Mouse (Mus musculus) right cerebral cortex, adult 18-20 months (tissue): Measurements from ENCODE around the gene Hyal3.

ENCODE experiments used
- DNase-seq: peaks from one replicate; pipeline ENCODE4 v3.0.0; 2022; ENCODE audit warnings: mixed read lengths

Hyal3 gene

DNA sequence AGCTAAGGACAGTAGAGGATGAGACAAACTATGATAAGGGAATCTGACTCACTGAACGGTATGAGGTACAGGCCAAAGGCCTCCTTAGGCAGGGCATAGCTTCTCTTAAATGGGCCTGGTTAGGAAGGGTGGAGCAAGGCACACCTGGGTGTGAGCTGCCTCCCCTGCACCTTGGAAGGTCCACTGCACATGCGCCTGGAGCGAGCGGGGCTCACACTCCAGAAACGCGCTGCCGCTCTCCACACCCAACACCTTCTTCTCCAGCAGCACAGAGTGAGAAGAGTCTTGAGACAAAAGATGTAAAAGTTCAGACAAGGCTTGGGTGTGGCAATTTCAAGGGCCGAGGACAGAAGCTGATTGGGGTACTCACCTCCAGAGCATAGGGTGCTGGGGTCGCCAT, 18.8 kb downstream of the Hyal3 start:
- no peak for DNase-seq

DNA sequence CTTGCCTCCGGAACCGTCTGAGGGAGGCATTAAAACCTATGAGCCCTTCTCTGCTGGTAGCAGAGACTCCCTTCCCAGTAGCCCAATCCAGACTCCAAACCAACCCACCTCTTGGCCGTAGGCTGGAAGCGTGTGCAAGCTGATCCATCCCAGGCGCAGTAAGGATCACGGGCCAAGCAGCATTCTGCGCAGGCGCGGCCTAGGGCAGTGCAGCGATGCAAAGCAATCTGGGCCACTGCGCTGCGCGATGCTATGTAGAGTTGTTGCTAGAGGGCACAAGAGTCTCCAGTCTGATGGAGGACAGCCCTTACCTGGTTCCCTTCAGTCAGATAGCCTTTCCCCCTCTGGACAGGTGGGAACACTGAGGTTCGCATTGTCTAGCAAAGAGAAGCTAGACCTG, 19.2 kb downstream of the Hyal3 start:
- DNase-seq: peak; percentile 41

DNA sequence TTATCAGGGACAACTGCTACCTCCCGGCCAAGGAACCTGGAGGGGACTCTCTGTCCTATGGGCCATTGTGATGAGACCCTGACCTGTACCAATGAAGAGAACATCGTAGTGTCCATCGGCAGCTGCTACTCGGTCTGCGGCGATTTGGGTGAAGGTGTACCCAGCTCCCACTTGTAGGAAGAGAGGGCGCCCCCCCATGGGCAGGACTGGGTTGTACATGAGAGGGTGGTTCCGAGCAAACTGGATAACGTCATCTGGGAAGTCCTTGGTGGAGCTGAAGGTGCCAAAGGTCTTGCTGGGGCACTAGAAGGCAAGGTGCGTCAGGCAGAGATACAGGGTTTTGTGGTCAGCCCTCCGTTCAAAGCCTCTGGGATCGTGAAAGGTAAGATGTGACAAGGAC, 20.1 kb downstream of the Hyal3 start:
- DNase-seq: no peak

DNA sequence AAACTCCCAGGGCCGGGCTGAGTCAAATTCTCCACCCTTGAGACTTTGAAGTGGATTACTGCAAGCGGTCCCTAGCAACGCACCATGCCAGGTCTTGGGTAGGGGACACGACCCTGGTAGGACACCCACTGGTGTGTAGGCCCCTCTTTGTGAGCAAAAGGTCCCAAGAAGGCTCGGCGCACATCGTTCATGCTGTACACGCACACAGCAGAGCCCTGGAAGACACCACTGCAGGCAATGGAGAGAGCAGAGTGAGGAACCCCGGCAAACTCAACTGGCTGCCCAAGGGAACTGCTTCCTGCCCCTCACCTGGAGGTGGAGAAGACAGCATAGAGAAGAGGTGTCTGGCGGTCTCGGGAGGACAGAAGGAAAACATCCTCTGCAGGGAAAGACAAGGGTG, 20.7 kb downstream of the Hyal3 start:
- DNase-seq: no peak

DNA sequence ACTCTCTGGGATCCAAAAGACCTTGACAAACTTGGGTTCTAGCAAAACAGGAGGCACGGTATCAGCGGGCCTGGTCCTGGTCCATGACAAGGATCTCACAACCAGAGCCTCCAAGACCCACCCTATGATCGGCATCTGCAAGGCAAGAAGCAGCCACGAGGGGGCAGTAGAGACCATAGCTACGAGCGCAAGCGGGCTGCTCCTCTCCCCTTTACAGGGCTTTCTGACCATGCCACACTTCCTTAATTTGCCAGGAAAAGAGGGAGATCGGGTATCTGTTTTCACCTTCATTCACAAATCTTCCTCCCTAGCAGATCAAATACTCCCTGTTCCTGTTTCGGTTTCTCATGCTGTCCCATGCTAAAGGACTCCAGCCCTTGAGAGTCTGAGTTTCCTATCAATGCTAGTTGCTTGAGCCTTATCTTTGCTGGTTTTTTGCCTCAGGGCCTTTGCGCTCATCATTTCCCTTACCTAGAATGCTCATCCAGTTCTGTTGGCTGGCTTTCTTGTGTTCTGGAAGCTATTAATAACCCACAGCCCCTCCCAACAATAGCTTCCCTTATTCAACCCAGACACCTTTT, 21.5 kb downstream of the Hyal3 start:
- peak; percentile 84 for DNase-seq

DNA sequence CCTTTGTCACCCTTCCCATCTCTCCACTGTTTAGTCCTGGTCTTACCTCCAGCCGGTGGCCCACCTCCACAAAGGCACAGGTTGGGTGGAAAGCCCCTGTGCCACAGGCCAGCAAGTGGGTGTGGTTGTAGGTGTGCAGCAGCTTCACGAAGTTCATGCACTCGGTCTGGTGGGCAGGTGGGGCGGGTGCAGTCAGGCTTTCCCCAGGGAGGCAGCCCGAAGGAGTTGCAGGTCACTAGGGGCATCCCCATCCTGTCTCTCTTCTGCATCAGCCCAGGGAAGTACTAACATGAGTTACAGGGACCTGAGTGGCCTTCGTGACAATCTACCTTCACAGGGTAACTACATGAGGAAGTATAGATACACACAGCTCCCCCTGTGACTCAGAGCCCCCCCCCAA, 22.6 kb downstream of the Hyal3 start:
- no peak for DNase-seq

DNA sequence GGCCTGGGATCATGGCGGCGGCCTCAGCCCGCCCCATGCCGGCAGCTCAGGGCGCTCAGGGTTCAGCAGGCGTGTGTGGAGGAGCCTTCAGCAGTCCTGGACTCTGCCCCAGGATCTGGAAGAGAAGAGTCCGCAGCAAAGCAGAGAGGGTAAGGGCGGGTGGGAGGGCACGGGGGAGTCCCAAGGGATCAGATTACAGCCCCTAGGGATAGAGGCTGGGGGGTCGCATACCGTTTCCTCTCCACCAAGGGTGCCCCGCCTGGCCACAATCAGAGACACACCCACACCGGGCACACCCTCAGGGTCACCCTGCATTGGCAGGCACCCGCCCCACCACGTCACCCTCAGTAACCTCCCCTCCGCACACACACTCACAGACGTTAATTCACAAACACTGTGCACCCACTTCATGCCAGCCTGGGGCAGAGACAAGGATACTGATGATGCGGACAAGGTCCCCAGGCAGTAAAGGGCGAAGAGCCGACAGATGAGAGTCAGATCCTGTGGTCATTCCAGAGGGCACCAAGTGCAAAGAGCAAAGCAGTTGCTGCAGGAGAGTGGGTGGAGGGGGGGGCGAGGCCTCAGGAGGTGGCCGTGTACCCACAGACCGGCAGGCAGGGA, 24.5 kb downstream of the Hyal3 start:
- no peak for DNase-seq

DNA sequence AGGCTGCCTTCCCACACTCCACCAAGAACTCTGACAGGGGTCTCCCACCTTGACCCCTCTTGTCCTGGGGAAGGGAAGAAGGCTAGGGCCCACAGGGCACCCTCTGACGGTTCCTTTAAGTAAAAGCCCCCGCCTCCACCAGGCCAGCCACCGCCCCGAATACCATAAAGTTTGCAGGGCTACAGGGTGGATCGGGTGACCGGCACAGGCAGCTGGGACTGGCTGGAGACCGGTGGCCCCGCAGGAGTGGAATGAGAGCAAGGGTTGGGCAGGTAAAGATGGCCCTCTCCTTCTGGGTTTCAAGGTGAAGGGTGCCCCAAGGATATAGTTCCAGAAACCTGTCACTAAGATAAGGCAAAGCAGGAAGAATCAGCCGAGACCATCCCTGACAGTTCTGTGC, 26.0 kb downstream of the Hyal3 start:
- DNase-seq: no peak

DNA sequence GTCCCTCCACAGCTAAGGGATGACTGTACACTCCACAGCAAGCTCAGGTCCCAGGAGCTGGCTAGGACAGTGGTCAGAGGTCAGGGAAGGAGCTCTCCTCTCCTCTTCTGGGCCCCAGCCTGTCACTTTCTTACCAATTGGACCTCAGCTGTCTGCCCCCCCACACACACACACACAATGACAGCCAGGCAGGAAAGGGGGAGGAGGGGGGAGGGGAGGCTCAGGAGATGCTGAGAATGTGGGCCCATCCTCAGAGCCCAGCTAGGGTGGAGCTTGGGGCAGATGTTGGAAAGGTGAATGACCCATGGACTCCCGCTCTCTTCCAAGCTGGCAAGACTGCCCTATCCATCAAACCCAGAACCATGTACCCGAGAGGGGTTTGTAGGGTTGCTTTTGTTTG, 26.4 kb downstream of the Hyal3 start:
- no peak for DNase-seq

DNA sequence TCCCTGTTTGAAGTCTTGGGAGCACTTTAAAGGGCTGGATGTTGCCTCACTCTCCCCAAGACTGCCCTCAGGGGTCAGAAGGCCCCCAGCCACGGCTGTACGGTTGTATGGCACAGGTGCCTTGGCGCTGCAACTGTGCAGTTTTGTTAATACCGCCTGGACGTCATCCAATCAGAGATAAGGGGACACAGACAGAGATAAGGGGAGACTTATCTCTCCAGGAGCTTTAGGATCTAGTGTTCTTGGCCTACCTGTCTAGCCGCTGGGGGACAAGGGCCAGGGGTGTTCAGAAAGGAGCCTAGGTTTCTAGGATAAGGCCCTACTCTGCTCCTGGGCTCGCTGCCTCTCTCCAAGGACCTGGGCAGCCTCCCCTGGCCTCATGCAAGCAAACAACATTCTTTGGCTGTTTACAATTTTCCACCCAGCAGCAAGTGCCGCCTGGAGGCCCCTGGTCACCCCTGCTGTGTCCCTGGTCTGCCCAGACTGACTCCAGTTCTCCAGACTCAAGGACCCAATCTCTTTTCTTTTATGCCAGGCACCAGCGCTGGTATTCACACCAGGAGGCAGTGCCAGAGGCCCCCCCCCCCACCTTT, 27.1 kb downstream of the Hyal3 start:
- DNase-seq: no peak

DNA sequence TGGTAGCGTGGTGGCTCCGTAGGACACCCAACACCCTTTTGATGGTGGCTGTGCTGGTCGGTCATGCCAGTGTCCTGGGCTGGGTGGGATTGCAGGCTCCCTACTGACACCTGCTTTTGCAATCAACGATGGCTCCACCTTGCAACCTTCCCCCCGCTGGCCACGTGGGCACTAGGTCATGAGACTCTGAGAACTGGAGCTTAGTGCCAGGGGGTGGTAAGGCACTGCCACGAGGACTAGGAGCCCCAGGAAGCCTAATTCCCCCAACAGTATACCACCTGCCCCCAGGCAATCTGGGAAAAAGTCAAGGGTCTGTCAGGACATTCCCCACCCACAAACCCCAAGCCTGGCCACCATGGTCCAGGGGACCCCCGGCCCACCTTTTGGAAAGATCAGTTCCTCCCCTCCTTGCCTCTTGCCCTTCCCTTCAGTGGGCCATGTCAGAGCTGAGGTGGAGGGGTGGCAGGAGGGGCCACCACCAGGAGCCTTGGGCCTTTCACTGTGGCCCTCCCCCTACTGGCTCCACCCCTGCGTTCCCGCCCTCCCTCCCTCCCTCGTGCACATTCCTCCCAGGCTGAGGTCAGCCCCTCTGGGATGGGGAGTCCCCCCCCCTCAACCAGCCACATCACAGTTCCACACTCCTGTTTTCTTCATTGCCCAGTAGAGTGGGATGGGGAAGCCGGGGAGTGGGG, 28.3 kb downstream of the Hyal3 start, which contains the start of gene Sema3b:
TSS of gene Sema3b (minus strand) at position 489 of the 692 bp plus-strand sequence.
- no peak for DNase-seq

DNA sequence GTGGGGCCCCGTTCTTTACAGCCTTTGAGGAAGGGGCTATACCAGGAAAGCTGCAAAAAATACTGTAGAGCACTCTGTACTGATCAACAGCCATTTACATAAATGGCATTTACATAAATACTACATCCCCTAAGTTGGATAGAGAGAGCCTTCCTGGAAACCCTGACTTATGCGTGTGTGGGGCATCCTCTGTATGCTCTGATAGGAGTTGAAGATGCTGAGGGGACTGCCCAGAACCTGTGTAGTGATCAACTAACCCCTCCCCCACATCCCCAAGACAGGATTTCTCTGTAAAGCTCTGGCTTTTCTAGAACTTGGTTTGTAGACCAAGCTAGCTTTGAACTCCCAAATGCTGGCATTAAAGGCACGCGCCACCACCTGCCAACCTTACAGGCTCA, 28.8 kb downstream of the Hyal3 start:
- no peak for DNase-seq

DNA sequence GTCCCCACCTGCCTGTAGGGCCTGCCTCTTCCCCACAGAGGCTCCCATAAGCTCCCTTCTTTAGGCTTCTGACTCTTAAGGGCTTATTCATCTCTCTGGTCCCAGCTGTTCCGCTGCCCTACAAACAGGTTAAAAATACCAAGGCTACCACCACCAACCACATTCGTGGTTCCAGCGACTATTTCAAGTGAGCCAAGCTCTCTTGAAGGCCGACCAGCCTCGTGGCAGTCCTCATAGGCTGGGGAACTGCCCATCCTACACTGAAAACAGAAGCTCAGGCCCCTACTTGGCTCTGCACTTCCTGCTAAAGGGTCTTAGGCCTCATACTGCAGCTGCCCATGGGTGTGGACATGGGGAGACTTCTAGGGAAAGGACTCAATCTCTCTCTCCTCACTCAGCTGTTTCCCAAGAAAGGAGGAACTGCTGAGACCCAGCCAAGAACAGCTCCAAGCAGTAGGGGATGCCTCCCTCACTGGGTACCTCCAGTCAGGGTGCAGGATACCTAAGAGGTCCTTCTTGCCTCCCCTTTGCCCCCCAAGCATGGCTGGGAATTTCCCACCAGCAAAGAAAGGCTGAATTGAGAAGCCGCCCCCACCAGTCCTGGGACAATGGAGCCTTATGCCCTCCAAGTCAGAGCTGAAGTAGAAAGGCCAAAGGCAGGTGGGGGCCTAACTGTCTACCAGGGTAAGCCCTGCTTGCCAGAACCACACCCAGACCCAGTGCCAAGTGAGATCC, 31.0 kb downstream of the Hyal3 start:
- no peak for DNase-seq

DNA sequence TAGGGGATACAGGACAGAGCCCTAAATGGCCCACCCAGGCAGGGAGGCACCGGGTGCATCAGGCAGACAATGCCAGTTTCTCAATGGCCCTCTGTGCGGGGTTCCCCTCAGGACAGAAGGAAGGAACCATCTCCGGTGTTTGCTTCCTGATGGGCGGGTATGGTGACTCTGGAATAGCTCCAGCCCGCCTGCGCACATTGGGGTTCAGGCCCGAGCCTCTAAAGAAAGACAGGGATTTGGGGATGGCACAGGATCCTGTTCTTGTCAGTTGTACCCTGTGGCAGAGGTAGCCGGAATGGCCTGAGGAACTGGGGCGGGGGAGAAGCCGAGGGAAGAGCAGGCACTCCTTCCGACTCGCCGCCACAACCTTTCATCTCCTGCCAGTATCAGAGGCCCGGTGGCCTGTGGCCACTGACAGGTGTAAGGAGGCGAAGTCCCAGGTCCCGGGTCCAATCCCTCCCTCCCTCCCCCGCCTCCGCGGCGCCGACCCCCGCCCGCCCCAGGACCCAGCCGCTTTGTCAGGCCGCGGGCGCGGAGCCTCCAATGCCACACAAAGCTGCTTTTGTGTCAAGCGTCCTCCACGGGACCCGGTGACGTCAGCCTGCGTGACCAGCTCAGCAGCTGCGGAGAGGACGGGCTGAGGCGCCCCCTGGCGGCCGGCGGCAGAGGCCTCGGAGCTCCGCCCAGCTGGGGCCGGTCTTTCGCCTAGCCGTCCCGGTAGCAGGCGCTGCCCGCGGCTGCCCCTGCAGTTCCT, 31.8 kb downstream of the Hyal3 start:
- peak; percentile 99 for DNase-seq

DNA sequence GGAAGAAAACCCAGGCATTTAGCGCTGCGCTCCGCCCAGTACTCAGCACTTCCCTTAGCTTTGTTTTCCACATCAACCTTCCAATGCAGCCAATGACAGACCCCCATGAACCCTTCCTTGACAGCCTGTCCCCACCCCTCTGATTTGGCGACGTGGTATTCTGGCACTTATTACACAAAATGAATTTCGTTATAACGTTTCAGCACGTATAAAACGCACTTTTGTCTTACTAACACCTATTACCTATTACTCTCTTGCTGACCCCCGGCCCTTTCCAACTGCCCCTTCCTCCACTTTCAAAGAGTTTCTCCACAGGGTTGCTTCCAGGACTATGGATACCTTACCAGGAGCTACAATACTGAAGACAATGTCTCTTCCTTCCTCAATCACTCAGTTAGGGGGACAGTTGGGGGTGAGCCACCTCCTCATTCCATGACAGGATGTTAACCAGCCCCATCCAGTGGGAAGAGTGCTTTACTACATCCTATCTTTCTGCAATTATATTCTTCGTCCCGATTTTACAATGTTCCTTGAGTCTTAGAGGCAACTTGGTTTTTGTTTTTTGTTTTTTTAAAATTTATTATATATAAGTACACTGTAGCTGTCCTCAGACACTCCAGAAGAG, 32.4 kb downstream of the Hyal3 start:
- DNase-seq: no peak

DNA sequence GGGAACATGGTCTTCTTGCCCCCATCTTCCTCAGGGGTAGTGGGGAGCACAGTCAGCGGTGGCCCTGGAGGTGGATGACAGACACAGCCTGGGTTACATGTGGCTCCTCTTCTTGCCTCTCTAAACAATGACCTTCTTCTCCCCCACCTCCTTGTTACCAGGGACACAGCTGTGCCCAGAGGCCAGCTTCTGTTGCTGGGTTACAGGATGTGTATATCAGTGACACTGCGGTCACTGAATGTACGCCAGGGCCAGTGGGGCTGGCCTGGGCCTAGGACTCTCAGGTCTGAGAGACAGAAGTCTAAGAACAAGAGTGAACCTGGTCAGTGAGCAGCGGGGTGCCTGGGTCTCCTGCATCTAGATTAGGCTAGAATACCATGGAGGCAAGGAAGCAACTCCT, 34.4 kb downstream of the Hyal3 start:
- no peak for DNase-seq

DNA sequence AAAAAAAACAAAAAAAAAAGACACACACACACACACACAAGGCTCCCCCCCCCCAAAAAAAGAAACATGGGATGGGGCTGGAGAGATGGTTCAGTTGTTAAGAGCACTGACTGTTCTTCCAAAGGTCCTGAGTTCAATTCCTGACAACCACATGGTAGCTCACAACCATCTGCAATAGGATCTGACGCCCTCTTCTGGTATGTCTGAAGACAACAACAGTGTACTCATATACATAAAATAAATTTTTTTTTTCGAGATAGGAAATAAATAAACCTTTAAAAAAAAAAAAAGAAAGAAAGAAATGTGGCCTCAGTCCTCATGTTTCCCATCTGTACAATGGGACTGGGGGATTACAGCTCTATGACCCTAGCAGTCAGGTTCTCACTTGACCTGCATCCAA, 36.8 kb downstream of the Hyal3 start:
- no peak for DNase-seq

DNA sequence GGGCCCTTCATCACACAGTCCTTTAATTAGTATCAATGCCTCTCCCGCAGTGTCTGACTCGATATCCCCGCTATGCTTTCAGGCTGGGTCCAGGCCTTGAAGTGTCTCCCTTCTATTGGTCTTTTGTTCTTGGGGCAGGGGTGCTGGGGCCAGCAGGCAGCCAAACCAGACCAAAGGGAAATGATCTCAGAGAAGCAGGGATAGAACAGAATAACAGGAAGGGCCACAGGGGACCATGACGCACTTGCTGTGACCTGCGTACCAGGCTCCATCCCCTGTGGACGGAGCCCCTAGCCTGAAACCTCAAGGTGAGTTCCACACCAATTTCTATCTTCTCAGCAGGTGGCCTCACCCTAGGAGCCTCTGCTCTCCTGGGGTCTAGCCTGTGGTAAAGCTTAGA, 37.5 kb downstream of the Hyal3 start:
- no peak for DNase-seq

DNA sequence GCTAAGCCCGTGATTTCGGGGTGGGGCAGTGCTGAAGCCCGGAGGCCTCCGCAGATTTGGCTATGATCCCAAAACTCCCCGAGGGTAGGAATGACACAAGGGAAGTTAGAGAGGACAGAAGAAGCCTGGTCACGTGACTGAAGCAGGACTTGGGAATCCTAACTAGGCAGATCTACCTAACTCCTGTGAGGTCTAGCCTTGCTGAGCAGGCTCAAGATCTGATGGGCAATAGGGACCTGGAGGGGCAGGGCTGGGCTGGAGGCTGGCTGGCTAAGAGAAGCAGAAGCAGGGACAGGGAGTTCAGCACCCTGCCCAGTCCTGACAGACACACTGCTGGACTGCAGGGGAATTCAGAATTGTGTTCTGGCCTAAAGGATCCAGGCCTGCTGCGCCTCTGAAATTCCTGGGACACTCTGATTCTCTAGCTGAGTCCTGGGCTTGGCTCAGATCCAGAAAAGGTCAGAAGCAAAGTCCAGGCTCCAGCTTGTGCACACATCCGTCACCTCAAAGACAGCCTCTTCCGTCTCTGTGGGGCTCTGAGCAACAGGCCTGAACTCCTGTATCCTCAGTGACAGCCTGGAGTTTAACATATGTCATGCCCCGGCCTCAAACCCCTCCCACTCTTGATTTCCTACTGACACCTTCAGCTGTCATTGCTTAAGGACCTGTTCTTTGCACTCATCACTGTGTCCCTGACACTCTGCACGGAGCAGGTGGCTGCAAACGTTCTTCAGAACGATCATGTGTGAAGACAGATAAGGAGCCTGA, 38.3 kb downstream of the Hyal3 start:
- DNase-seq: no peak

DNA sequence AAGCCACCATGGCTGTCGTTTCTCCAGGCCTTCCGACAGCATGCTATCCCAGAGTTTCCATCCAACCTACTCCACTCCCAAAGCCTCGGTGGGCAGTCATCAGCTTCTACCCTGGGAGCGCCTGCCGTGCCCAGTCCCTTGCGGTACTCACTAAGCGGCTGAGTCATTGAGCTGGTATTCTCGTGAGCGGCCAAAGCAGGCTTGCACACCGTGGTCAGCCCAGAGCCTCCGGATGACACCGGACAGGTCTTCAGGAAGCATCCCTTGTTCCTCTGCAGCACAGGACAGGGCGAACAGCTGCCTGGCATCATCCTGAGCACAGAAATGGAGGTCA, 38.9 kb downstream of the Hyal3 start:
- no peak for DNase-seq

DNA sequence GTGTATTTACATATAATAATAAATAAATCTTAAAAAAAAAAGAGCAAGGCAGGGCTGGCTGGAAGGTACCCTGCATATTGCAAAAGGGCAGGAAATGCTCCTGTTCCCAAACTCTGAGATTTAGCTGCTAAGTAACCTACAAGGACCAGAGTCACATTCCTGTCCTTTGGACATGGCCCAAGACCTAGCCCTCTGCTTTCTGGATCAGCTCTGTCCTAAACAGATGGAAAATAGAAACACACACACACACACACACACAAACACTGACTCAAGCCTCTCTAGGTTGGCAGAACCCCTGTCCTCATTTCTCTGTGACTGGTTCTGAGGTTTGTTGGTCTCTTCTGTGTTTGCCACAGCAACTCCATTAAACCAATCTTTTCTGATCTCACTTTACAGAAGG, 40.3 kb downstream of the Hyal3 start:
- DNase-seq: no peak

DNA sequence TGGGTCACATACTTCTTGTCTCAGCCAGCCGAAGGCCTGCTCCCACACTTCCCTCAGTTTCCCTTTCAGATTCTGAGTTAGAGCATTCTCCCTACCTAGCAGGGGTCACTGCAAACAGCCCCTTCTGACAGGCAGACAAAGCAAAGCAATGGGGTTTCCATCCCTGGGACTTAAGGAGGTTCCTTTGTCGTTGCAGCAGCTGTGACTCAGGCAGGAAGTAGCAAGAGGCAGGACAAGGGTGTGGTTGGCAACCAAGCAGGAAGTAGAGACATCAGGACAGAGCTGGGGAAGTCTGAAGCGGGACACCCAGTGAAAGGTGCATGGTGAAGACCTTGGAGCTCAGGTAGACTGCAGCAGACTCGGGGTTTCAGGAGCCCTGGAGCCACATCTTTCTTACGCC, 43.9 kb downstream of the Hyal3 start:
- no peak for DNase-seq
